Comparison of ENCODE assay signal across 10 mouse cellular contexts in the genomic region with DNA sequence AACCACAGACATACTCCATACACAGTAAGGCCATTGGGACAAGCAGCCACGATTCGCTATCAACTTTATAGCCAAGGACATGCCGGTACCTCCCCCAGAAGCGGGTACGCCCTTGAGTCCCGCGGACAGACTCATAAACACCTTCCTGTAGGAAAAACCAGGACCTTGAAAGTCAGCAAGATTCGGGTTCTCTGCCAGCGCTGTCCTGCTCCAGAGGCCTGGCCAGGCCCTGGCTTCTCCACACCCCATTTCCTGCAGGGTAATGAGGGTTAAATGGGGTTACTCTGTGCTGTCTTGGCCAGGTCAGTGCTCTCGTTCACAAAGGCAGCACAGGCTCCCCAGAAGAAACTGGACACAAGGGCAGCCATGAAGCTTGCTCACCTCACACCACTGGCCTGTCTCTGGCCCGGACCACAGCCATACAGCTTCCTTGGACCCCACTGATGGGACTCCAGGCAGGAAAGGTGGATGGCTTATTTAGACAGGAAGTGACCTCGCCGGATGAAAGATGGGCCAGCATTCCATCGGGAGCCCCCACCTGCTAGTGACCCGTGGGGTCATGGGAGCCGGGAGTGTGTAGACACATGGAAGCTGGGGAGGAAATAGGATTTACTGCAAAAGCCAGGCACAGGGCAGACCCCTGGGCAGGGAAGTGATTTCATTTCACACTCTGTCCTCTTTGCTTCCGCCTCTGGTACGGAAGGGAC. TPM values are rescaled to one million over a fixed set of nuclear protein-coding genes. Genes with fewer than 3 reads are reported as not detected.
DNase-seq lines count a peak whose midpoint lies in the region; ATAC-seq and TF ChIP-seq lines count a peak whose summit lies in the region.
"Had no signal": no experiment of that assay in that cellular context is flagged by ENCODE, and none has a peak within 500 bp of the region (broad histone marks: within the 10 kb centered on the region; RNA-seq: fewer than 3 reads in every experiment).

No protein-coding gene starts in this region.

- H3K9ac ChIP-seq in limb, embryonic 13.5 days, result no peak overlapping the region
- H3K9ac ChIP-seq in forebrain, postnatal 0 days, result no peak overlapping the region
- H3K9ac ChIP-seq: midbrain, embryonic 12.5 days had no signal

- peak overlapping the region; percentile 24 for H3K4me2 ChIP-seq in limb, embryonic 13.5 days (replicated peaks)
- no peak overlapping the region for H3K4me2 ChIP-seq in forebrain, postnatal 0 days (ENCODE audit: low read depth)
- H3K4me2 ChIP-seq: midbrain, embryonic 12.5 days had no signal

- H3K4me3 ChIP-seq in limb, embryonic 13.5 days, result no peak overlapping the region
- H3K4me3 ChIP-seq in forebrain, postnatal 0 days (ENCODE audit: low read depth, low read length), result no peak overlapping the region
- H3K4me3 ChIP-seq: midbrain, embryonic 12.5 days had no signal

- no peaks in the 10 kb centered on the region for H3K27me3 ChIP-seq in limb, embryonic 13.5 days
- no peaks in the 10 kb centered on the region for H3K27me3 ChIP-seq in forebrain, postnatal 0 days (ENCODE audit: insufficient read depth, low read length)
- H3K27me3 ChIP-seq: midbrain, embryonic 12.5 days had no signal

- whole genome bisulfite sequencing in limb, embryonic 13.5 days, result 23% methylated on average over 18 of the region's 18 CpGs
- WGBS in forebrain, postnatal 0 days, result 84% methylated on average over 18 of the region's 18 CpGs

- peak; percentile 41 for DNase-seq in adrenal gland, postnatal 25 days
- peak; percentile 59 for DNase-seq in embryo, embryonic 11 days
- DNase-seq in heart, postnatal 4 days, result peak; percentile 57
- peak; percentile 66 for DNase-seq in testis, postnatal 14 days (ENCODE audit: low spot score)
- DNase-seq in retina, postnatal 1 day, result no peak
- no peak for DNase-seq in forebrain, postnatal 0 days
- no peak for DNase-seq in cerebellum, postnatal 4 days (ENCODE audit: low spot score in 2 of 2)

- peak overlapping the region; percentile 34 for H3K27ac ChIP-seq in limb, embryonic 13.5 days
- no peak overlapping the region for H3K27ac ChIP-seq in forebrain, postnatal 0 days (ENCODE audit: low read depth, low read length)
- H3K27ac ChIP-seq: midbrain, embryonic 12.5 days had no signal

- peaks cover 43% of the 10 kb centered on the region for H3K4me1 ChIP-seq in limb, embryonic 13.5 days
- H3K4me1 ChIP-seq in forebrain, postnatal 0 days (ENCODE audit: insufficient read depth), result no peaks in the 10 kb centered on the region
- H3K4me1 ChIP-seq: midbrain, embryonic 12.5 days had no signal

- TF ChIP-seq CTCF in forebrain, postnatal 0 days (IDR thresholded peaks at IDR 0.05; ENCODE audit: low read depth), result no peak

- ATAC-seq in limb, embryonic 13.5 days (ENCODE audit: low FRiP score, low read depth), result peak; percentile 29; the same call in 1 of the 2 replicates
- no peak for ATAC-seq in forebrain, postnatal 0 days

- H3K36me3 ChIP-seq in limb, embryonic 13.5 days, result no peaks in the 10 kb centered on the region
- H3K36me3 ChIP-seq in forebrain, postnatal 0 days (ENCODE audit: insufficient read depth), result no peaks in the 10 kb centered on the region
- H3K36me3 ChIP-seq: midbrain, embryonic 12.5 days had no signal

- H3K9me3 ChIP-seq in limb, embryonic 13.5 days, result peaks cover 3% of the 10 kb centered on the region; the same call in 1 of the 2 replicates
- no peaks in the 10 kb centered on the region for H3K9me3 ChIP-seq in forebrain, postnatal 0 days (ENCODE audit: low read length)
- H3K9me3 ChIP-seq: midbrain, embryonic 12.5 days had no signal

RNA-seq across cellular contexts. Expression of gene Pald1, which starts 12.9 kb away (rescaled TPM):
- 21.9 and 24.0 TPM in 2 replicates for total RNA-seq in adrenal gland, postnatal 25 days (2021)
- 10 to 100 TPM; 38.1 to 38.9 TPM for total RNA-seq in heart, postnatal 4 days (2021)
- polyA plus RNA-seq in limb, embryonic 13.5 days (2015; fragmentation: Nextera tagmentation; extraction: Ambion mirVana), result 20.2 and 24.1 TPM in 2 replicates
- total RNA-seq in forebrain, postnatal 0 days (2014; rRNA removed), result 20.2 and 23.7 TPM in 2 replicates
- 12.4 and 14.4 TPM in 2 replicates for polyA plus RNA-seq in forebrain, postnatal 0 days (2015; fragmentation: Nextera tagmentation; extraction: Ambion mirVana)

RNA-seq across cellular contexts. Expression of gene Nodal, which starts 47.3 kb away (rescaled TPM):
- total RNA-seq in adrenal gland, postnatal 25 days (2021), result not detected in 2 replicates
- under 1 TPM; 0.24 to 0.32 TPM for total RNA-seq in heart, postnatal 4 days (2021)
- polyA plus RNA-seq in limb, embryonic 13.5 days (2015; fragmentation: Nextera tagmentation; extraction: Ambion mirVana), result 0.19 and 0.20 TPM in 2 replicates
- 0.54 TPM in 1 of 2 replicates, not detected in the other for total RNA-seq in forebrain, postnatal 0 days (2014; rRNA removed)
- polyA plus RNA-seq in forebrain, postnatal 0 days (2015; fragmentation: Nextera tagmentation; extraction: Ambion mirVana), result 0.13 and 0.16 TPM in 2 replicates
- total RNA-seq: adrenal gland, adult 18-20 months had no signal
- polyA plus RNA-seq: midbrain, embryonic 12.5 days had no signal

Comparison
In these comparisons a context has a peak if more than half of its experiments do, and no peak if none do; other contexts are left out.
1. DNase-seq: peak in adrenal gland, postnatal 25 days (single experiment), embryo, embryonic 11 days (single experiment), heart, postnatal 4 days (single experiment) and testis, postnatal 14 days (single experiment); none in retina, postnatal 1 day (single experiment), forebrain, postnatal 0 days (single experiment) and cerebellum, postnatal 4 days (0 of 2).